ENCODE assay signal across 8 mouse cellular contexts in the genomic region with DNA sequence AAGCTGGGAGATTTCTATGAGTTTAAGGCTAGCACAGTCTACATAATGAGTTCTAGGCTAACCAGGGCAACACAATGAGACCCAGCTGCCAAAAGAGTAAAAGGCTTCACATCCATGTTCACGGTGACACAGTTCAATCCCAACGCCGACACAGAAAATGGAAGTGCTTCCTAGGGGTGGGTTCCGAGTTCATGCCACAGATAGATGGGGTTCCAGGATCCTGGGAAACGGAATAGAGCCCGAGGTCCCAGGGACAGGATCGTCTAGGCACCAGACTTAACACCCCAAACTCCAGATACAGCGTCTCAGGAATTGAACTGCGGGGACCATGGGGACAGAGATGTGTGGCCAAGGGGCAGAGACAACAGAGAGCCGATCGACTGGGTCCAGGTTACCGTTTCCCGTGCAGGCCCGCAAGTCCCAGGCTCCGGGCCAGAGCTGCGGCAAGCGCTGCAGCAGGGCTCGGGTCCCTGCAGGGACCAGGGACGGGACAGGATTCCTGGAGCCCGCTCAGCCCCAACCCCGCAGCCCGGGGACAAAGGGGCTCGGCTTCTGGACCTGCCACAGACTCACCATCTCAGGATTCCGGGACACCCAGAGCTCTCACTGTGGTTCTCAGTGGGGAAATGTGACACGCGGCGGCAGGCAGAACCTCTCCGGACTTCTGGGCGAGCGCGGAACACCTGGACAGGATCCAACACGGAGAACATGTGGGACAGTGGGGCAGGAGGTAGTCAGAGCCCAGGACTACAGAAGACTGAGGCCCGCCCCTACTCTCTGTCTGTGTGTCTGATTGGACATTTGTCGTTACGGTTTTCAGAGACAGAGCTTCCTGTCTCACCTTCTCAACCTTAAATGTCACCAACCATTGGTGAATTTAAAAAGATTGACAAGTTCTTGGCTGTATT. TPM values are rescaled to one million over a fixed set of nuclear protein-coding genes. Genes with fewer than 3 reads are reported as not detected.
DNase-seq lines count a peak whose midpoint lies in the region; ATAC-seq lines count a peak whose summit lies in the region.

Zfp599 (minus strand) TSS at position 712 of the 908 bp plus-strand sequence.

- H3K9ac ChIP-seq in hindbrain, embryonic 15.5 days: peak within 1 kb of the TSS; percentile 78

- 1% methylated on average over 35 of the region's 35 CpGs for WGBS in hindbrain, embryonic 15.5 days

- H3K36me3 ChIP-seq in hindbrain, embryonic 15.5 days: peaks cover 23% of the 10 kb centered on the region

- peak; percentile 96 for ATAC-seq in hindbrain, embryonic 15.5 days (ENCODE audit: low FRiP score, low read depth)

- peak; percentile 95 for DNase-seq in ZHBTc4 (ENCODE audit: low read depth, low spot score)
- DNase-seq in cerebellum, postnatal 36 days: peak; percentile 68 to 74
- peak; percentile 23 to 33 for DNase-seq in frontal cortex, postnatal 25 days (ENCODE audit: low spot score in 2 of 2)
- peak; percentile 52 for DNase-seq in layer of hippocampus, postnatal 36 days
- DNase-seq in lung, postnatal 25 days (ENCODE audit: low spot score): peak; percentile 77
- DNase-seq in retina, postnatal 1 day: peak; percentile 76
- DNase-seq in thymus, postnatal 4 days: peak; percentile 76

- H3K4me2 ChIP-seq in hindbrain, embryonic 15.5 days: peak within 1 kb of the TSS; percentile 87

- H3K27ac ChIP-seq in hindbrain, embryonic 15.5 days (replicated peaks): 0 out of 2 replicates have a peak within 1 kb of the TSS, but pooled peaks have one; percentile 33

- no peaks in the 10 kb centered on the region for H3K4me1 ChIP-seq in hindbrain, embryonic 15.5 days (replicated peaks)

- no peaks in the 10 kb centered on the region for H3K27me3 ChIP-seq in hindbrain, embryonic 15.5 days

- H3K9me3 ChIP-seq in hindbrain, embryonic 15.5 days: no peaks in the 10 kb centered on the region; the same call in 1 of the 2 replicates

- peak within 1 kb of the TSS; percentile 76 for H3K4me3 ChIP-seq in hindbrain, embryonic 15.5 days

RNA-seq across cellular contexts. Expression of gene Zfp599, which starts in this region (rescaled TPM):
- 7.4 and 7.7 TPM in 2 replicates for polyA plus RNA-seq in hindbrain, embryonic 15.5 days (2015; fragmentation: Nextera tagmentation; extraction: Ambion mirVana)
- 1 to 10 TPM; 5.5 to 5.6 TPM for total RNA-seq in layer of hippocampus, postnatal 36 days (2021)

Comparison
In these comparisons a context has a peak if more than half of its experiments do, and no peak if none do; other contexts are left out.
1. Peak in every context shown above with its lines: DNase-seq, ATAC-seq, H3K4me3 ChIP-seq and H3K27ac ChIP-seq.
2. DNase-seq: peak in every context shown above with its lines; median percentile 95 in ZHBTc4; 77 in lung, postnatal 25 days; 76 in retina, postnatal 1 day; 76 in thymus, postnatal 4 days; 71 in cerebellum, postnatal 36 days; 52 in layer of hippocampus, postnatal 36 days; 28 in frontal cortex, postnatal 25 days.